Mouse (Mus musculus) CH12.LX (cell line): ENCODE results near the gene Itga9.

ENCODE experiments used
- CTCF ChIP-seq, 2 experiments: IDR thresholded peaks in 1 of 2; conservative IDR thresholded peaks in 1 of 2; 2 replicates each; pipeline ENCODE4 v1.5.1; 2011 to 2012; ENCODE audit warnings: low read depth in 2 of 2, low read length in 2 of 2, improper control_type of control experiment in 1 of 2, inconsistent platforms in 1 of 2, mild to moderate bottlenecking in 1 of 2, moderate library complexity in 1 of 2
- HCFC1 ChIP-seq: IDR thresholded peaks from 2 replicates; pipeline ENCODE4 v1.6.1; 2012; ENCODE audit warnings: low read depth, mild to moderate bottlenecking, inconsistent platforms, low read length, improper control_type of control experiment
- KAT2A ChIP-seq: IDR thresholded peaks from 2 replicates; pipeline ENCODE4 v1.6.1; 2012; ENCODE audit warnings: low read length, improper control_type of control experiment, inconsistent platforms; ENCODE audit not compliant: insufficient replicate concordance
- MAX ChIP-seq: IDR thresholded peaks from 2 replicates; pipeline ENCODE4 v1.6.1; 2011; ENCODE audit warnings: low read length, improper control_type of control experiment
- MYC ChIP-seq: IDR thresholded peaks from 2 replicates; pipeline ENCODE4 v1.6.1; 2011; ENCODE audit warnings: low read depth, mild to moderate bottlenecking, improper control_type of control experiment, low read length
- POLR2A ChIP-seq: IDR thresholded peaks from 2 replicates; pipeline ENCODE4 v1.6.1; 2011; ENCODE audit warnings: low read depth, mild to moderate bottlenecking, improper control_type of control experiment, low read length

DNA sequence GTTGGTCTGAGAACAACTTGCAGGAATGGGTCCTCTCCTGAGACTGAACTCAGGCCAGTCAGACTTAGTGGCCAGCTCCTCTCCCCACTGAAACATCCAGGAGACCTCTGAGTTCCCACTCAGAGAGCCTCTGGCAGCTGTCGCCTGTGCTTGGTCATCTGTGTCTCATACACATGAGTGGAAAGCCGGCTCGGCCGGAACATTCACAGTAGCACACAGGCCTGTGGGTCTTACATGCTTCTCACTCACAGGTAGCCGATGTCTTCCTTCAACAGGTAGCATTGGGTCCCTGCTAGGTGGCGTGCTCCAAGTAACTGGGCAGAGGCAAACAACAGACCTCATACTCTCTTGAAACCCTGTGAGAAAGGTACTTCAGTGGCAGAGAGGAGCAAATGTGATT is 284.6 kb downstream of the Itga9 start:
- TF ChIP-seq CTCF (conservative IDR thresholded peaks at IDR 0.05 in 1 of 2, IDR thresholded peaks at IDR 0.05 in 1 of 2; ENCODE audit: low read depth in 2 of 2, low read length in 2 of 2) (no peak), KAT2A (no peak), HCFC1 (no peak), POLR2A (no peak), MAX (no peak), MYC (no peak)
